Mouse (Mus musculus): ENCODE data around the gene Pi4kb.

GRCm38 (mm10) chr3:95007706-95008105 is 33.2 kb downstream of the Pi4kb start:
- TF ChIP-seq POLR2A (IDR thresholded peaks at IDR 0.05; ENCODE audit: borderline replicate concordance, insufficient read depth, low read length) (no peak), CTCF (IDR thresholded peaks at IDR 0.05; ENCODE audit: borderline replicate concordance, insufficient read depth, low read depth, low read length) (no peak)
